Mouse (Mus musculus): ENCODE results near the gene Slc12a3. TPM values are rescaled to one million over a fixed set of nuclear protein-coding genes. Genes with fewer than 3 reads are reported as not detected.
"Not testable (repeated sequence)": the region's sequence is repeated elsewhere in the genome, so short reads cannot be mapped to it uniquely, and the experiment has no call there.

Gene Slc12a3
- polyA plus RNA-seq, 1 experiment from 2014 or later, result not detected

- H3K4me3 ChIP-seq, result no peak overlapping the region
Measured at GRCm38 (mm10) chr8:94392648-94393047, 63.6 kb downstream of the Slc12a3 start.

DNA sequence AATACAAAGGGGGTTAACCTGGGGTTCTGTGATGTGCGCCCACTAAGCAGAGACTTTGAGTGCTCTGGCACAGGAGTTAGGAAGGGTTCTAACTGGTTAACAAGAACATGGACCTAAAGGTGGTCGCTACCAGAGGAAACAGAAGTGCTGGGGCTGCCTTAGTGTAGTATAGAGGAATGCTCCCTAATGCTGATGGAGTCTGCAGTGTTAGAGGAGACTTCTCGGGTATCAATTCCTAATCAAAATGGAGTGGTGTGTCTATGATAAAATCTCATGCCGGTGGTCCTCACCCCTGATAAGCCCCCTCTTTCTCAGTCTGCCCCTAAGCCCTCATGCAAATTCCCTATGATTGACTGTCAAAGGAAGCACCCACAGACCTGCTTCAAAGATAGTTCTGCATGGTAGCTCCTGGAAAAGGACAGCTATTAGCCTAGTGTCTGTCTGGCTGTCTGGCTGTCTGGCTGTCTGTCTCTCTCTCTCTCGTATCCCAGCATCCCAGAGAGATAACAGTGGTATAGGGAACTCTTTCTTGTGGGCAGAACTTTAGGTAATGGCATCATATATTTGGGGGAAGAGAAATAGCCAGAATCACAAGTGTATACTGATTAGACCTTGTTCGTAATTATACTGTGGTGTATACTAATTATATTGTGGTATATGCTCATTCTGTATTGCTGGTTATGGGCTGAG, 67.0 kb downstream of the Slc12a3 start:
- H3K9ac ChIP-seq (replicated peaks), result no peak overlapping the region
- no peaks in the 10 kb centered on the region for H3K9me3 ChIP-seq

More at GRCm38 (mm10) chr8:94392648-94393047, 63.6 kb downstream of the Slc12a3 start:
- H3K27me3 ChIP-seq, result no peaks in the 10 kb centered on the region
- H3K36me3 ChIP-seq, result peaks cover 68% of the 10 kb centered on the region
- WGBS, result 90% methylated on average over 6 of the region's 6 CpGs
- ATAC-seq (replicated peaks), result no peak
- no peak overlapping the region for H3K27ac ChIP-seq (replicated peaks)
- no peak overlapping the region for H3K9ac ChIP-seq (replicated peaks)
- no peak overlapping the region for H3K4me2 ChIP-seq (replicated peaks)
- H3K4me1 ChIP-seq, result peaks cover 9% of the 10 kb centered on the region
- no peaks in the 10 kb centered on the region for H3K9me3 ChIP-seq

GRCm38 (mm10) chr8:94396964-94397657, 68.1 kb downstream of the Slc12a3 start:
- 71% methylated on average over 11 of the region's 11 CpGs for WGBS
- Histone ChIP-seq H3K9ac (replicated peaks) (no peak overlapping the region), H3K4me2 (replicated peaks) (no peak overlapping the region), H3K27me3 (no peaks in the 10 kb centered on the region), H3K9me3 (no peaks in the 10 kb centered on the region), H3K4me3 (no peak overlapping the region), H3K36me3 (peaks cover 47% of the 10 kb centered on the region), H3K27ac (replicated peaks) (no peak overlapping the region), H3K4me1 (no peaks in the 10 kb centered on the region)
- peak; percentile 26; the same call in 1 of the 2 replicates for ATAC-seq (replicated peaks)

More for the DNA sequence above, 67.0 kb downstream of the Slc12a3 start:
- H3K27me3 ChIP-seq, result no peaks in the 10 kb centered on the region
- H3K4me1 ChIP-seq, result no peaks in the 10 kb centered on the region
- no peak overlapping the region for H3K4me2 ChIP-seq (replicated peaks)
- no peak overlapping the region for H3K4me3 ChIP-seq
- WGBS, result 87% methylated on average over 6 of the region's 6 CpGs
- no peak overlapping the region for H3K27ac ChIP-seq (replicated peaks)
- ATAC-seq (replicated peaks), result no peak
- H3K36me3 ChIP-seq, result peaks cover 58% of the 10 kb centered on the region

DNA sequence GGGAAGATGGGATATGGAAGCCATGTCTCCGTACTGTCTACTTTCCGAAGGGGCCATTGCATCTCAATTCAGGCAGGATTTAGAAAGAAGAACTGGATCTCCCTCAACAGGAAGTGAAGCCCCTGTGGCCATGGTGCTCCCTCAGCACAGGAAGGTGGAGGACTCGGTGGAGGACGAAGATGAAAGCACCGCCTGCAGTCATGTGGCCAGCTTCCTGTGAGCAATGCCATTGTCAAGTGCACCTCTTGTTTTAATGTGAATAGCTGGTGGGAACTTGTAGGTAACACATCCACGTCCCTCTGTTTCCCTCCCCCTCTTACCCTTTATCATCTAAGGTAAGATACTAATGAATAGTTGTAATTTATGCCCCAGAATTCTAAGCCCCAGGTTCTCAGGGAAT, 69.6 kb downstream of the Slc12a3 start:
- no peaks in the 10 kb centered on the region for H3K27me3 ChIP-seq
- no peaks in the 10 kb centered on the region for H3K4me1 ChIP-seq
- H3K27ac ChIP-seq (replicated peaks), result no peak overlapping the region
- no peak overlapping the region for H3K9ac ChIP-seq (replicated peaks)
- H3K4me2 ChIP-seq (replicated peaks), result no peak overlapping the region
- no peak for ATAC-seq (replicated peaks)
- no peaks in the 10 kb centered on the region for H3K9me3 ChIP-seq
- H3K4me3 ChIP-seq, result no peak overlapping the region
- peaks cover 34% of the 10 kb centered on the region for H3K36me3 ChIP-seq
- WGBS, result 85% methylated on average over 6 of the region's 6 CpGs

DNA sequence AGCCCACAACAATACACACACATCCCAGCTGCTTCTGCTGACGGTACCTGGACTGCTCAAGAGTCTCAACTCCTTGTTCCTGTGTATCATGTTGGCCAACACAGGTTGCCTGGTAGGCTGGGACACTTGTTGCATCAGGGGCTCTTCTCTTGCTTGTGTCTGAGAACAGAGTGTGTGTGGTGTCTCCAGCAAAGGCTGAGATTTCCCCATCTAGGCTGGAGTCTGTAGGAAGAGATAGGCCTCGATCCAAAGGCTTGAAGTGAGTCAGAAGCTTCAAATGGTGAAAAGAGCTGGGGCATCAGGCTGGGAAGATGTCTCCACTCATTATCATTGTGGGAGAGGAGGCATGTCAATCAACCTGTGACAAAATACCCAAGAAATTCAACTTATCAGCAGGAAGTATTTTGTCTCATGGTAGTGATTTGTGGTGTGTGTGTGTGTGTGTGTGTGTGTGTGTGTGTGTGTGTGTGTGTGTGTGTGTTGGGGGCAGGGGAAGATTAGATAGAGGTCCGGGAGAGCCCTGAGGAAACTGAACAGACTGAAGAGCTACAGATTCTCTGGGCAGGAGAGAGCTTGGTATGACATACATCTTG, 70.5 kb downstream of the Slc12a3 start:
- no peak for ATAC-seq (replicated peaks)
- Histone ChIP-seq H3K9me3 (no peaks in the 10 kb centered on the region), H3K4me3 (no peak overlapping the region), H3K27me3 (no peaks in the 10 kb centered on the region), H3K9ac (replicated peaks) (no peak overlapping the region), H3K4me2 (replicated peaks) (no peak overlapping the region), H3K4me1 (no peaks in the 10 kb centered on the region), H3K36me3 (peaks cover 25% of the 10 kb centered on the region), H3K27ac (replicated peaks) (no peak overlapping the region)
- WGBS, result 88% methylated on average over 3 of the region's 3 CpGs

DNA sequence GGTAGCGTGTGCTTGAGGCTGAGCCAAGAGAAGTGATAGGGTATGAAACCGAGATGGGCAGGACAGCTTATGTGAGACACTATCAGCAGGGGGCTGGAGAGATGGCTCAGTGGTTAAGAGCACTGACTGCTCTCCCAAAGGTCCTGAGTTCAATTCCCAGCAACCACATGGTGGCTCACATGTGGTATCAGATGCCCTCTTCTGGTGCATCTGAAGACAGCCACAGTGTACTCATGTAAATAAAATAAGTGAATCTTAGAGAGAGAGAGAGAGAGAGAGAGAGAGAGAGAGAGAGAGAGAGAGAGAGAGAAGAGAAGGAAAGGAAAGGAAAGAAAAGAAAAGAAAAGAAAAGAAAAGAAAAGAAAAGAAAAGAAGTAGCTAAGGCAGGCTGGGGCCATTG, 71.0 kb downstream of the Slc12a3 start:
- H3K27me3 ChIP-seq; H3K4me3 ChIP-seq; H3K4me1 ChIP-seq; ATAC-seq (replicated peaks); H3K27ac ChIP-seq (replicated peaks); H3K9me3 ChIP-seq; H3K9ac ChIP-seq (replicated peaks); H3K4me2 ChIP-seq (replicated peaks): not testable (repeated sequence)
- 95% methylated on average over 2 of the region's 2 CpGs for WGBS
- H3K36me3 ChIP-seq, result peaks cover 20% of the 10 kb centered on the region

DNA sequence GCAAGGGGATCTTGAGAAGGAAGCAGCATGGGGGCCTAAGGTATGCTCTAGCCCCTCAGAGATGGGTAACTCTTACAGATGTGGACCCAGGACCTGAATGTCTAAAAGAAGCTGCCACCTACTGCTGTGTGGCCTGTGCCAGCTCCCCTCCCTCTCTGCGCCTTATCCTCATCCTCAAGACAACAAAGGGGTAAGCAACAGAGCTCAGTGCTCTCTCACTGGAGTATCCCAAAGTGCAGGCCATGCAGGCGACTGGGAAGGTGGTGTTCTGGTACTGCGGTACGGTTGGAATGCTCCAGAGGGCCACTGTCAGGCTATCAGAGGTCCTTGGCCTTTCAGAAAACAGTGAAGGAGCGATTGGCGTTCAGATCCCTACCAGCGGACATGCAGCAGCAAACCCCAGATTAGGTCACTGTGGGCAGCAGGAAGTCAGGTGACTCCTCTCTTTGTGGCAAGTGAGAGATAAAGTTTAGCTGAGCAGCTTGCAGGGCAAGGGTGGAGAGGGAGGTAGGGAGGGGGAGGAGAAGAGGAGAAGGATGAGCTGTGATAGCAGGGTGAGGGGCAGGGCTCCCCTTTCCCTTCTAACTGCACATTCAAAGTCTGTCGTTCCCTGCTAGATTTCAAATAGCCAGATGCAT, 79.6 kb downstream of the Slc12a3 start:
- no peak overlapping the region for H3K9ac ChIP-seq (replicated peaks)
- no peaks in the 10 kb centered on the region for H3K27me3 ChIP-seq
- no peak overlapping the region for H3K4me3 ChIP-seq
- no peak for ATAC-seq (replicated peaks)
- H3K9me3 ChIP-seq, result no peaks in the 10 kb centered on the region
- no peak overlapping the region for H3K4me2 ChIP-seq (replicated peaks)
- no peaks in the 10 kb centered on the region for H3K36me3 ChIP-seq
- no peaks in the 10 kb centered on the region for H3K4me1 ChIP-seq
- WGBS, result 75% methylated on average over 8 of the region's 8 CpGs
- no peak overlapping the region for H3K27ac ChIP-seq (replicated peaks)

DNA sequence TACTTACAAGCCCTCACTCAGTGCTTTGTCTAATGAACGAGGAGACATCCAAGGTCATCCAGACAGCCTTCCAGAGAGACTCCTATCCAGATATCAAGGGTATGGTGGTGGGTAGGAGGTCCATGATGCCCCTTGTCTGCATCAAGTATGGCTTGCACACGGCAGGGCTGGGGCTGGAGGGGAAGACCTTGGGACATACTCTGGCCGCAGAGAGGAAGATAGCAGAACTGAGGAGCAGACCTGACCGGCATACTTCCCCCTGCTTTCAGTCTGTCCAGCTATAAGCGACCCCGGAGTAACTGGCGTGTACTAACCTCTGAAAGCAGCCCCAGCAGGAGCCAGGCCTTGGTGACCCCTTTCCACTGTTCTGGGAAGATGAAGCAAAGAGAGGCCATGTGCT, 80.5 kb downstream of the Slc12a3 start:
- ATAC-seq (replicated peaks), result no peak
- Histone ChIP-seq H3K4me3 (no peak overlapping the region), H3K4me2 (replicated peaks) (no peak overlapping the region), H3K36me3 (no peaks in the 10 kb centered on the region), H3K27ac (replicated peaks) (no peak overlapping the region), H3K9ac (replicated peaks) (no peak overlapping the region), H3K9me3 (no peaks in the 10 kb centered on the region), H3K27me3 (no peaks in the 10 kb centered on the region), H3K4me1 (no peaks in the 10 kb centered on the region)
- 89% methylated on average over 7 of the region's 7 CpGs for WGBS

DNA sequence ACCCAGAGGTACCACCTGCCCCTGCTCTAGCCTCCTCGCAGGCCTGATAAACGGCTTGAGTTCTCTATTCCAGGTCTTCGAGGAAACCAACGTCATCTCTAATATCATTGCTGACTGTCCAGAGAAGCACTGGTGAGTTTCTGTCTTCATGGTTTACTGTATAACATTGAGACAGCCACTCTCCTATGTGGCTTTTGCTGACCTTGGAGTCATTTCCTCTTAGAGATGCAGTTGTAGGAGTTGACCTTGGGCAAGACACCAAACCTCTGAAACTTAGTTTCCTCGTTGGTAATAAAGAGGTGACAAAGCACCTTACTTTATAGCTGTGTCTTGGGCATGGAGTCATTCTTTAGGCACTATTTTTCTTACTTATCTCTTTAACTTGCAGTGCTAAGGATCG, 83.5 kb downstream of the Slc12a3 start:
- 90% methylated on average over 6 of the region's 6 CpGs for WGBS
- no peak overlapping the region for H3K4me2 ChIP-seq (replicated peaks)
- no peaks in the 10 kb centered on the region for H3K4me1 ChIP-seq
- H3K9ac ChIP-seq (replicated peaks), result no peak overlapping the region
- no peak overlapping the region for H3K4me3 ChIP-seq
- H3K36me3 ChIP-seq, result no peaks in the 10 kb centered on the region
- H3K27me3 ChIP-seq, result no peaks in the 10 kb centered on the region
- no peaks in the 10 kb centered on the region for H3K9me3 ChIP-seq
- no peak for ATAC-seq (replicated peaks)
- H3K27ac ChIP-seq (replicated peaks), result no peak overlapping the region

DNA sequence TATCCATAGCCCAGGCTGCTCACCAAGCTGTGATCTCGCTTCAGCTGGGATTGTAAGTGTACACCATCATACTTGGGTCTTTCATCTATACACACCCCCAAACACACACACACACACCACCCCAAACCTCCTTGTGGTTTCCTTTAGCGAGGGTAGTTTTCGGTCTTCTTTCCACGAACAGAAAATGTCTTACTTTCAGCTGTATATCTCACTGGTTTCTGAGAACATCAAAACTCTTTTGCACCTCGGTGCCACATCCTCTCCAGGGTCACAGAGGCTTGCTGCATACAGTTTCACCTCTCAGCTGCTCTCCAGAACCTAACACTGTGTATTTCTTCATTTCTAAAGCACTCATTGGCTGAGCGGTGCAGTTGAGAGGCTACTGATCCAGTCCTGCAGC, 84.5 kb downstream of the Slc12a3 start:
- WGBS, result 86% methylated on average over 6 of the region's 6 CpGs
- no peak overlapping the region for H3K4me3 ChIP-seq
- no peaks in the 10 kb centered on the region for H3K9me3 ChIP-seq
- H3K27me3 ChIP-seq, result no peaks in the 10 kb centered on the region
- H3K9ac ChIP-seq (replicated peaks), result no peak overlapping the region
- no peak overlapping the region for H3K4me2 ChIP-seq (replicated peaks)
- no peak overlapping the region for H3K27ac ChIP-seq (replicated peaks)
- H3K4me1 ChIP-seq, result no peaks in the 10 kb centered on the region
- no peak for ATAC-seq (replicated peaks)
- H3K36me3 ChIP-seq, result no peaks in the 10 kb centered on the region

DNA sequence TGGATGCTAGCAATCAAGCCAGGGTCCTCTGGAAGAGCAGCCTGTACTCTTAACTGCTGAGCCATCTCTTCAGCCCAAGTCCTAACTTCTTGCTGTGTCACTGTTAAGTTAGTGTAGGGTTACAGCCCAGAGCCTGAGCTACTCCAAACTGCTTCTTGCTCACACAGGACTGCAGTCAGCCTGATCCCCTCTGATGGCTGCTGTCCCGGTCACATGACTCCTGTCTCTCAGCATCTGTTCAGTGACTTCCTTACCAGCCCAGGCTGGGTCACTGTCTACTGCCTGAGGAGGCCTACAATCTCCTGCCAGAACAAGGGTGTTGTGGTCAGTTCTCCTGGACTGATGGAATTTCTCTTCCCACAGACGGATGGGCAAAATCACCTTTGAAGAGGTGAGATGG, 86.2 kb downstream of the Slc12a3 start:
- H3K36me3 ChIP-seq, result no peaks in the 10 kb centered on the region
- no peak overlapping the region for H3K4me2 ChIP-seq (replicated peaks)
- H3K4me1 ChIP-seq, result no peaks in the 10 kb centered on the region
- ATAC-seq (replicated peaks), result no peak
- H3K4me3 ChIP-seq, result no peak overlapping the region
- no peaks in the 10 kb centered on the region for H3K9me3 ChIP-seq
- H3K27ac ChIP-seq (replicated peaks), result no peak overlapping the region
- H3K27me3 ChIP-seq, result no peaks in the 10 kb centered on the region
- H3K9ac ChIP-seq (replicated peaks), result no peak overlapping the region
- WGBS, result 84% methylated on average over 2 of the region's 2 CpGs

Data from forebrain, embryonic 15.5 days (tissue).